Mouse (Mus musculus) embryonic fibroblast, embryonic 13.5 days (primary cell): ENCODE results near the gene Msh6.

Experiments used
- CTCF ChIP-seq: IDR thresholded peaks from 2 replicates; pipeline ENCODE4 v1.5.1; 2011; ENCODE audit warnings: mild to moderate bottlenecking, control low read depth, low read length, moderate library complexity, borderline replicate concordance; ENCODE audit not compliant: insufficient read depth
- POLR2A ChIP-seq: IDR thresholded peaks from 2 replicates; pipeline ENCODE4 v1.6.1; 2011; ENCODE audit warnings: low read depth, mild to moderate bottlenecking, control low read depth, low read length, moderate library complexity

- no peak for TF ChIP-seq CTCF
- no peak for TF ChIP-seq POLR2A
Measured at GRCm38 (mm10) chr17:87936156-87936555, 38.7 kb upstream of the Msh6 start.
